ENCODE assay signal across 15 mouse cellular contexts in genomic region chr5:135002151-135002550, GRCm38 (mm10). TPM values are rescaled to one million over a fixed set of nuclear protein-coding genes. Genes with fewer than 3 reads are reported as not detected.
A peak's percentile ranks its signal among the peaks of the same experiment; 100 is the strongest.
DNase-seq lines count a peak whose midpoint lies in the region; ATAC-seq lines count a peak whose summit lies in the region.
"Had no signal": no experiment of that assay in that cellular context is flagged by ENCODE, and none has a peak within 500 bp of the region (broad histone marks: within the 10 kb centered on the region; RNA-seq: fewer than 3 reads in every experiment).

No protein-coding gene starts in this region.

- H3K36me3 ChIP-seq in intestine, embryonic 16.5 days (ENCODE audit: control insufficient read depth, insufficient read depth, low read length), result no peaks in the 10 kb centered on the region
- H3K36me3 ChIP-seq: heart, embryonic 10.5 days; hindbrain, embryonic 10.5 days; liver, embryonic 12.5 days had no signal

- no peaks in the 10 kb centered on the region for H3K9me3 ChIP-seq in intestine, embryonic 16.5 days (ENCODE audit: control insufficient read depth, low read length)
- H3K9me3 ChIP-seq: heart, embryonic 10.5 days; hindbrain, embryonic 10.5 days; liver, embryonic 12.5 days had no signal

- WGBS in intestine, embryonic 16.5 days, result 50% methylated on average over 5 of the region's 5 CpGs

- peaks cover 14% of the 10 kb centered on the region for H3K4me1 ChIP-seq in intestine, embryonic 16.5 days (ENCODE audit: control insufficient read depth, insufficient read depth, low read length)

- H3K27ac ChIP-seq in intestine, embryonic 16.5 days (ENCODE audit: low read length), result peak overlapping the region; percentile 83
- H3K27ac ChIP-seq: liver, embryonic 12.5 days had no signal

- H3K4me2 ChIP-seq in intestine, embryonic 16.5 days (ENCODE audit: low read depth, low read length), result no peak overlapping the region

- H3K9ac ChIP-seq in intestine, embryonic 16.5 days (ENCODE audit: low read depth, low read length), result no peak overlapping the region
- H3K9ac ChIP-seq: liver, embryonic 12.5 days had no signal

- no peak overlapping the region for H3K4me3 ChIP-seq in intestine, embryonic 16.5 days (ENCODE audit: low read length)
- H3K4me3 ChIP-seq: erythroblast, embryonic 14.5 days; liver, embryonic 12.5 days had no signal

- ATAC-seq in intestine, embryonic 16.5 days, result peak; percentile 30
- no peak for ATAC-seq in CD4-positive, CD25-positive, alpha-beta regulatory T cell, adult 4 months
- ATAC-seq: liver, embryonic 12.5 days had no signal

- no peaks in the 10 kb centered on the region for H3K27me3 ChIP-seq in intestine, embryonic 16.5 days (replicated peaks; ENCODE audit: control insufficient read depth, insufficient read depth, low read length)

- peak; percentile 35 for DNase-seq in adrenal gland, postnatal 10 days
- DNase-seq in adrenal gland, postnatal 36 days, result no peak
- peak; percentile 67 to 89 for DNase-seq in kidney, postnatal 25 days
- DNase-seq in lung, postnatal 4 days, result peak; percentile 74 to 80
- DNase-seq in layer of hippocampus, adult 9-10 months (ENCODE audit: low spot score), result no peak
- DNase-seq in thymus, postnatal 36 days, result no peak
- DNase-seq: adrenal gland, postnatal 14 days; cerebellum, adult 9-10 months had no signal

RNA-seq across cellular contexts. Expression of gene Abhd11, which starts 6.8 kb away (rescaled TPM):
- total RNA-seq in adrenal gland, postnatal 10 days (2021), result 10 to 100 TPM; 67.3 to 77.9 TPM
- 10 to 100 TPM; 45.4 to 55.3 TPM for total RNA-seq in adrenal gland, postnatal 36 days (2021)
- polyA plus RNA-seq in intestine, embryonic 16.5 days (2015; fragmentation: Nextera tagmentation; extraction: Ambion mirVana), result 102 and 106 TPM in 2 replicates
- 10 to 100 TPM; 64.3 to 80.5 TPM for polyA plus RNA-seq in CD4-positive, CD25-positive, alpha-beta regulatory T cell, adult 4 months (2017; shearing (Covaris generic))

RNA-seq across cellular contexts. Expression of gene Cldn3, which starts 16.1 kb away (rescaled TPM):
- total RNA-seq in adrenal gland, postnatal 10 days (2021), result 10 to 100 TPM in 1 of 2 experiments, 1 to 10 TPM in 1; 8.2 to 13.9 TPM
- total RNA-seq in adrenal gland, postnatal 36 days (2021), result under 1 TPM in 1 of 2 experiments, not detected in 1; 0.43 TPM
- polyA plus RNA-seq in intestine, embryonic 16.5 days (2015; fragmentation: Nextera tagmentation; extraction: Ambion mirVana), result 187 and 217 TPM in 2 replicates
- not detected for polyA plus RNA-seq in CD4-positive, CD25-positive, alpha-beta regulatory T cell, adult 4 months (2017; shearing (Covaris generic))

RNA-seq across cellular contexts. Expression of gene Stx1a, which starts 21.1 kb away (rescaled TPM):
- total RNA-seq in adrenal gland, postnatal 10 days (2021), result 1 to 10 TPM; 6.8 to 9.5 TPM
- 1 to 10 TPM; 6.8 to 7.7 TPM for total RNA-seq in adrenal gland, postnatal 36 days (2021)
- polyA plus RNA-seq in intestine, embryonic 16.5 days (2015; fragmentation: Nextera tagmentation; extraction: Ambion mirVana), result 11.9 and 13.4 TPM in 2 replicates
- 10 to 100 TPM; 15.4 to 27.0 TPM for polyA plus RNA-seq in CD4-positive, CD25-positive, alpha-beta regulatory T cell, adult 4 months (2017; shearing (Covaris generic))

RNA-seq across cellular contexts. Expression of gene Cldn4, which starts 55.4 kb away (rescaled TPM):
- total RNA-seq in adrenal gland, postnatal 10 days (2021), result under 1 TPM; 0.21 to 0.57 TPM
- total RNA-seq in adrenal gland, postnatal 36 days (2021), result not detected
- 48.7 and 54.2 TPM in 2 replicates for polyA plus RNA-seq in intestine, embryonic 16.5 days (2015; fragmentation: Nextera tagmentation; extraction: Ambion mirVana)
- under 1 TPM in 1 of 2 experiments, not detected in 1; 0.40 TPM for polyA plus RNA-seq in CD4-positive, CD25-positive, alpha-beta regulatory T cell, adult 4 months (2017; shearing (Covaris generic))
- total RNA-seq: adrenal gland, postnatal 14 days; left cerebral cortex, adult 18-20 months had no signal
- polyA plus RNA-seq: erythroblast, embryonic 14.5 days had no signal

Comparison
In these comparisons a context has a peak if more than half of its experiments do, and no peak if none do; other contexts are left out.
1. DNase-seq: peak in adrenal gland, postnatal 10 days (single experiment), kidney, postnatal 25 days (2 of 2) and lung, postnatal 4 days (2 of 2); none in adrenal gland, postnatal 36 days (0 of 2), layer of hippocampus, adult 9-10 months (single experiment) and thymus, postnatal 36 days (0 of 2).
2. RNA of gene Cldn3, which starts 16.1 kb away (total RNA-seq): 8.2 to 13.9 TPM in adrenal gland, postnatal 10 days; 0.43 TPM in adrenal gland, postnatal 36 days; every median in the first group is over 4 times any median in the second.